Mouse (Mus musculus): ENCODE measurements around the gene Spdye4a. TPM values are rescaled to one million over a fixed set of nuclear protein-coding genes. Genes with fewer than 3 reads are reported as not detected.
A peak's percentile ranks its signal among the peaks of the same experiment; 100 is the strongest.

Gene Spdye4a
- total and polyA plus RNA-seq, 2 experiments from 2014 or later: not detected

- Histone ChIP-seq H3K36me3 (replicated peaks; ENCODE audit: control insufficient read depth, insufficient read depth, low read length) (peaks cover 25% of the 10 kb centered on the region), H3K27me3 (ENCODE audit: control insufficient read depth, insufficient read depth, low read length) (peaks cover 56% of the 10 kb centered on the region), H3K9me3 (replicated peaks; ENCODE audit: control insufficient read depth, low read length) (no peaks in the 10 kb centered on the region), H3K4me2 (ENCODE audit: low read depth, low read length) (peak overlapping the region; percentile 79), H3K4me1 (ENCODE audit: control insufficient read depth, insufficient read depth) (0 out of 2 replicates have a peak, but pooled peaks cover 8% of the 10 kb centered on the region), H3K27ac (ENCODE audit: low read depth) (no peak overlapping the region), H3K4me3 (ENCODE audit: low read depth, low read length) (peak overlapping the region; percentile 51), H3K9ac (replicated peaks; ENCODE audit: low read depth, low read length) (no peak overlapping the region)
- ATAC-seq (ENCODE audit: insufficient read depth, low read depth) (no peak), DNase-seq (ENCODE audit: low spot score) (no peak)
- no peak for TF ChIP-seq EP300 (IDR thresholded peaks at IDR 0.05; ENCODE audit: low read depth)
- 10% methylated on average over 78 of the region's 81 CpGs for WGBS
These were observed 27.3 kb upstream of the Spdye4a start for GRCm38 (mm10) chr5:143253881-143254486.

DNA sequence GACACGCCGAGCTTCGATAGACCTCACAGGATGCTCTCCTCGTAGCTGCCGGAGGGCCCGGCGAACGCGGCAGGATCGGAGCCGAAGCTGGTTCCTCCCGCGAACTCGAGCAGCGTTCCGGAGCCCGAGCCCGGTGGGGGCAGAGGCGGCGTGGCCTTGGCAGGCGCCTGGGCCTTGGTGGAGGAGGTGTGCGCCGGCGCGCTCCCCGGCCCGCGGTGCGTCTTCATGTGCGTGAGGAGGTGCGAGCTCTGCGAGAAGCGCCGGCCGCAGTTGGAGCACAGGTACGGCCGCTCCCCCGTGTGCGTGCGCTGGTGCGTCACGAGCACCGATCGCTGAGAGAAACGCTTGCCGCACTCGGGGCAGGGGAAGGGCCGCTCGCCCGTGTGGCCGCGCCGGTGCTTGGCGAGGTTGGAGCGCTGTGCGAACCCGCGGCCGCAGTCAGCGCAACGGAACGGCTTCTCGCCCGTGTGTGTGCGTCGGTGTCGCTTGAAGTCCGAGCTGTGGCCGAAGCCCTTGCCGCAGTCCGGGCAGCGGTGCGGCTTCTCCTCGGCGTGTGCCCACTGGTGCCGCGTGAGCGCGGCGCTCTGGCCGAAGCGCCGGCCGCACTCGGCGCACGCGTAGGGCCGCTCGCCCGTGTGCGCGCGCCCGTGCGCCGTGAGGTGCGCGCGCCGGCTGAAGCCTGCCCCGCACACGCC, 26.6 kb upstream of the Spdye4a start:
- Histone ChIP-seq H3K27ac (ENCODE audit: low read depth) (no peak overlapping the region), H3K4me3 (ENCODE audit: low read depth, low read length) (peak overlapping the region; percentile 51), H3K36me3 (replicated peaks; ENCODE audit: control insufficient read depth, insufficient read depth, low read length) (peaks cover 32% of the 10 kb centered on the region), H3K4me2 (ENCODE audit: low read depth, low read length) (peak overlapping the region; percentile 79), H3K4me1 (ENCODE audit: control insufficient read depth, insufficient read depth) (0 out of 2 replicates have a peak, but pooled peaks cover 8% of the 10 kb centered on the region), H3K9me3 (replicated peaks; ENCODE audit: control insufficient read depth, low read length) (no peaks in the 10 kb centered on the region), H3K27me3 (ENCODE audit: control insufficient read depth, insufficient read depth, low read length) (peaks cover 56% of the 10 kb centered on the region), H3K9ac (replicated peaks; ENCODE audit: low read depth, low read length) (no peak overlapping the region)
- no peak for DNase-seq (ENCODE audit: low spot score)
- no peak; the same call in 1 of the 2 replicates for ATAC-seq (ENCODE audit: insufficient read depth, low read depth)
- TF ChIP-seq CTCF (IDR thresholded peaks at IDR 0.05; ENCODE audit: low read depth) (no peak), EP300 (IDR thresholded peaks at IDR 0.05; ENCODE audit: low read depth) (no peak)
- 16% methylated on average over 89 of the region's 103 CpGs for WGBS

GRCm38 (mm10) chr5:143252791-143253185, 26.1 kb upstream of the Spdye4a start:
- WGBS: 57% methylated on average over 18 of the region's 18 CpGs
- no peak overlapping the region for H3K27ac ChIP-seq (ENCODE audit: low read depth)
- H3K27me3 ChIP-seq (ENCODE audit: control insufficient read depth, insufficient read depth, low read length): peaks cover 56% of the 10 kb centered on the region
- DNase-seq (ENCODE audit: low spot score) (no peak), ATAC-seq (ENCODE audit: insufficient read depth, low read depth) (no peak)
- H3K4me3 ChIP-seq (ENCODE audit: low read depth, low read length): peak overlapping the region; percentile 51
- H3K9ac ChIP-seq (replicated peaks; ENCODE audit: low read depth, low read length): no peak overlapping the region
- 0 out of 2 replicates have a peak, but pooled peaks cover 8% of the 10 kb centered on the region for H3K4me1 ChIP-seq (ENCODE audit: control insufficient read depth, insufficient read depth)
- no peak for TF ChIP-seq CTCF (IDR thresholded peaks at IDR 0.05; ENCODE audit: low read depth)
- no peak for TF ChIP-seq EP300 (IDR thresholded peaks at IDR 0.05; ENCODE audit: low read depth)
- peak overlapping the region; percentile 79; the same call in 1 of the 2 replicates for H3K4me2 ChIP-seq (ENCODE audit: low read depth, low read length)
- peaks cover 37% of the 10 kb centered on the region for H3K36me3 ChIP-seq (replicated peaks; ENCODE audit: control insufficient read depth, insufficient read depth, low read length)
- H3K9me3 ChIP-seq (replicated peaks; ENCODE audit: control insufficient read depth, low read length): no peaks in the 10 kb centered on the region

DNA sequence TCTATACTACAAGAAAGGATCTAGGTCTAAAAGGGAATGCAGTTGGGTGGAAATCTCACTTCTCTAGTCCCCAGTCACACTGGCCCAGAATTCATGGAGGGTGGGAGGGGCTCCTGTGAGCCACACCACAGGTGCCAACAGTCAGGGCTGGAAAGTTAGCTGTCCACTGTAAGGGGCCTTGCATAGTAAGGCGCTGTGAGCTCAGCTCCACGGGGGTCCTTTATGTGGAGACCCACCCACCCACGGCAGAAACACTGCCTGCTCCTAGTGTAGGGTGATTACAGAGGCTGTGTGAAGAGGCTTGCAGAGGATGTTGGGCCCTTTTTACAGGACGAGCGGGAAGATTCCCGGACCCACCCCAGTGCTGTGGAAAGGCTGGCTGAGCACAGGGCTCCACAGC, 25.3 kb upstream of the Spdye4a start:
- peaks cover 43% of the 10 kb centered on the region for H3K36me3 ChIP-seq (replicated peaks; ENCODE audit: control insufficient read depth, insufficient read depth, low read length)
- no peaks in the 10 kb centered on the region for H3K9me3 ChIP-seq (replicated peaks; ENCODE audit: control insufficient read depth, low read length)
- no peak overlapping the region for H3K27ac ChIP-seq (ENCODE audit: low read depth)
- H3K4me1 ChIP-seq (ENCODE audit: control insufficient read depth, insufficient read depth): 0 out of 2 replicates have a peak, but pooled peaks cover 8% of the 10 kb centered on the region
- peaks cover 56% of the 10 kb centered on the region for H3K27me3 ChIP-seq (ENCODE audit: control insufficient read depth, insufficient read depth, low read length)
- WGBS: 66% methylated on average over 6 of the region's 6 CpGs
- no peak for ATAC-seq (ENCODE audit: insufficient read depth, low read depth)
- TF ChIP-seq EP300 (IDR thresholded peaks at IDR 0.05; ENCODE audit: low read depth) (no peak), CTCF (IDR thresholded peaks at IDR 0.05; ENCODE audit: low read depth) (no peak)
- DNase-seq (ENCODE audit: low spot score): no peak
- no peak overlapping the region for H3K9ac ChIP-seq (replicated peaks; ENCODE audit: low read depth, low read length)
- no peak overlapping the region for H3K4me2 ChIP-seq (ENCODE audit: low read depth, low read length)
- no peak overlapping the region for H3K4me3 ChIP-seq (ENCODE audit: low read depth, low read length)

GRCm38 (mm10) chr5:143244926-143245325, 18.2 kb upstream of the Spdye4a start:
- H3K27ac ChIP-seq (ENCODE audit: low read depth): no peak overlapping the region
- no peaks in the 10 kb centered on the region for H3K9me3 ChIP-seq (replicated peaks; ENCODE audit: control insufficient read depth, low read length)
- no peak overlapping the region for H3K9ac ChIP-seq (replicated peaks; ENCODE audit: low read depth, low read length)
- H3K4me2 ChIP-seq (ENCODE audit: low read depth, low read length): no peak overlapping the region
- H3K36me3 ChIP-seq (replicated peaks; ENCODE audit: control insufficient read depth, insufficient read depth, low read length): peaks cover 95% of the 10 kb centered on the region
- DNase-seq (ENCODE audit: low spot score): no peak
- no peak overlapping the region for H3K4me3 ChIP-seq (ENCODE audit: low read depth, low read length)
- no peaks in the 10 kb centered on the region for H3K27me3 ChIP-seq (ENCODE audit: control insufficient read depth, insufficient read depth, low read length)
- TF ChIP-seq CTCF (IDR thresholded peaks at IDR 0.05; ENCODE audit: low read depth): no peak
- 97% methylated on average over 26 of the region's 26 CpGs for WGBS
- no peaks in the 10 kb centered on the region for H3K4me1 ChIP-seq (ENCODE audit: control insufficient read depth, insufficient read depth)
- ATAC-seq (ENCODE audit: insufficient read depth, low read depth): no peak

Measured in heart, postnatal 0 days (tissue).